8 mouse cellular contexts compared by ENCODE assay signal in genomic region chr19:44296186-44296585, GRCm38 (mm10). TPM values are rescaled to one million over a fixed set of nuclear protein-coding genes. Genes with fewer than 3 reads are reported as not detected.
DNase-seq lines count a peak whose midpoint lies in the region; ATAC-seq and TF ChIP-seq lines count a peak whose summit lies in the region.

No protein-coding gene starts in this region.

- H3K4me3 ChIP-seq in kidney, postnatal 0 days (replicated peaks; ENCODE audit: low read depth, low read length): peak overlapping the region; percentile 79
- H3K4me3 ChIP-seq in embryonic facial prominence, embryonic 14.5 days (ENCODE audit: low read depth, low read length): peak overlapping the region; percentile 71
- peak overlapping the region; percentile 83 for H3K4me3 ChIP-seq in limb, embryonic 12.5 days (replicated peaks)
- peak overlapping the region; percentile 66 for H3K4me3 ChIP-seq in stomach, embryonic 15.5 days (replicated peaks)

- H3K9me3 ChIP-seq in kidney, postnatal 0 days (replicated peaks; ENCODE audit: low read length): no peaks in the 10 kb centered on the region
- H3K9me3 ChIP-seq in embryonic facial prominence, embryonic 14.5 days (ENCODE audit: control insufficient read depth, low read length): no peaks in the 10 kb centered on the region
- no peaks in the 10 kb centered on the region for H3K9me3 ChIP-seq in limb, embryonic 12.5 days
- no peaks in the 10 kb centered on the region for H3K9me3 ChIP-seq in stomach, embryonic 15.5 days

- no peak for DNase-seq in kidney, postnatal 0 days (ENCODE audit: low spot score)
- DNase-seq in kidney, postnatal 10 days: no peak
- no peak for DNase-seq in embryonic facial prominence, embryonic 14.5 days (ENCODE audit: low spot score)
- DNase-seq in cerebellum, postnatal 14 days: no peak
- DNase-seq in testis, postnatal 10 days (ENCODE audit: low spot score): no peak
- DNase-seq in embryo, embryonic 9.5 days (ENCODE audit: extremely low spot score): no peak

- H3K4me1 ChIP-seq in kidney, postnatal 0 days (replicated peaks; ENCODE audit: insufficient read depth, low read length): peaks cover 53% of the 10 kb centered on the region
- peaks cover 40% of the 10 kb centered on the region for H3K4me1 ChIP-seq in embryonic facial prominence, embryonic 14.5 days (ENCODE audit: control insufficient read depth, insufficient read depth, low read length)
- peaks cover 78% of the 10 kb centered on the region for H3K4me1 ChIP-seq in limb, embryonic 12.5 days (replicated peaks)
- H3K4me1 ChIP-seq in stomach, embryonic 15.5 days: peaks cover 64% of the 10 kb centered on the region

- H3K27ac ChIP-seq in kidney, postnatal 0 days: no peak overlapping the region
- H3K27ac ChIP-seq in embryonic facial prominence, embryonic 14.5 days (replicated peaks; ENCODE audit: low read depth, low read length): 0 out of 2 replicates have a peak overlapping the region, but pooled peaks have one; percentile 16
- H3K27ac ChIP-seq in limb, embryonic 12.5 days: 0 out of 2 replicates have a peak overlapping the region, but pooled peaks have one; percentile 35
- peak overlapping the region; percentile 98; the same call in 1 of the 2 replicates for H3K27ac ChIP-seq in stomach, embryonic 15.5 days

- H3K36me3 ChIP-seq in kidney, postnatal 0 days (ENCODE audit: insufficient read depth, low read length): peaks cover 32% of the 10 kb centered on the region
- peaks cover 64% of the 10 kb centered on the region for H3K36me3 ChIP-seq in embryonic facial prominence, embryonic 14.5 days (ENCODE audit: control insufficient read depth, insufficient read depth, low read length)
- H3K36me3 ChIP-seq in limb, embryonic 12.5 days: peaks cover 64% of the 10 kb centered on the region
- H3K36me3 ChIP-seq in stomach, embryonic 15.5 days: peaks cover 41% of the 10 kb centered on the region

- WGBS in kidney, postnatal 0 days: 18% methylated on average over 7 of the region's 7 CpGs
- 17% methylated on average over 7 of the region's 7 CpGs for WGBS in embryonic facial prominence, embryonic 14.5 days
- 26% methylated on average over 7 of the region's 7 CpGs for WGBS in limb, embryonic 12.5 days
- WGBS in stomach, embryonic 15.5 days: 14% methylated on average over 7 of the region's 7 CpGs

- peak overlapping the region; percentile 87 for H3K4me2 ChIP-seq in kidney, postnatal 0 days (ENCODE audit: low read length)
- H3K4me2 ChIP-seq in embryonic facial prominence, embryonic 14.5 days (ENCODE audit: low read depth, low read length): peak overlapping the region; percentile 82
- peak overlapping the region; percentile 99 for H3K4me2 ChIP-seq in limb, embryonic 12.5 days
- peak overlapping the region; percentile 93 for H3K4me2 ChIP-seq in stomach, embryonic 15.5 days

- ATAC-seq in kidney, postnatal 0 days (replicated peaks; ENCODE audit: low FRiP score, low read depth): no peak
- ATAC-seq in embryonic facial prominence, embryonic 14.5 days (ENCODE audit: low read depth): no peak
- ATAC-seq in limb, embryonic 12.5 days (ENCODE audit: insufficient number of reproducible peaks, insufficient read depth, low FRiP score, low TSS enrichment, low read depth): no peak
- ATAC-seq in stomach, embryonic 15.5 days (ENCODE audit: insufficient read depth, low FRiP score, low read depth): no peak

- TF ChIP-seq CTCF in kidney, postnatal 0 days (IDR thresholded peaks at IDR 0.05; ENCODE audit: low read depth): no peak

- H3K27me3 ChIP-seq in kidney, postnatal 0 days (ENCODE audit: insufficient read depth, low read length): no peaks in the 10 kb centered on the region
- H3K27me3 ChIP-seq in embryonic facial prominence, embryonic 14.5 days (replicated peaks; ENCODE audit: control insufficient read depth, insufficient read depth, low read length): no peaks in the 10 kb centered on the region
- no peaks in the 10 kb centered on the region for H3K27me3 ChIP-seq in limb, embryonic 12.5 days
- H3K27me3 ChIP-seq in stomach, embryonic 15.5 days (replicated peaks): no peaks in the 10 kb centered on the region

- H3K9ac ChIP-seq in kidney, postnatal 0 days (ENCODE audit: low read depth, low read length): peak overlapping the region; percentile 50; the same call in 1 of the 2 replicates
- H3K9ac ChIP-seq in embryonic facial prominence, embryonic 14.5 days (ENCODE audit: low read depth, low read length): peak overlapping the region; percentile 89
- peak overlapping the region; percentile 93 for H3K9ac ChIP-seq in limb, embryonic 12.5 days (replicated peaks)
- H3K9ac ChIP-seq in stomach, embryonic 15.5 days: peak overlapping the region; percentile 43

RNA-seq across cellular contexts. Expression of gene Scd2, which starts 2.7 kb away (rescaled TPM):
- polyA plus RNA-seq in kidney, postnatal 0 days (2015; fragmentation: Nextera tagmentation; extraction: Ambion mirVana): 78.4 and 81.1 TPM in 2 replicates
- 212 and 224 TPM in 2 replicates for polyA plus RNA-seq in embryonic facial prominence, embryonic 14.5 days (2014; fragmentation: Nextera tagmentation; extraction: Ambion mirVana)
- 304 and 317 TPM in 2 replicates for polyA plus RNA-seq in limb, embryonic 12.5 days (2016; fragmentation: Nextera tagmentation; extraction: Ambion mirVana)
- polyA plus RNA-seq in stomach, embryonic 15.5 days (2015; fragmentation: Nextera tagmentation; extraction: Ambion mirVana): 266 and 297 TPM in 2 replicates

RNA-seq across cellular contexts. Expression of gene Scd4, which starts 36.7 kb away (rescaled TPM):
- 0.12 and 0.18 TPM in 2 replicates for polyA plus RNA-seq in kidney, postnatal 0 days (2015; fragmentation: Nextera tagmentation; extraction: Ambion mirVana)
- polyA plus RNA-seq in embryonic facial prominence, embryonic 14.5 days (2014; fragmentation: Nextera tagmentation; extraction: Ambion mirVana): 0.37 and 0.51 TPM in 2 replicates
- polyA plus RNA-seq in limb, embryonic 12.5 days (2016; fragmentation: Nextera tagmentation; extraction: Ambion mirVana): 0.06 TPM in 1 of 2 replicates, not detected in the other
- 0.12 and 0.15 TPM in 2 replicates for polyA plus RNA-seq in stomach, embryonic 15.5 days (2015; fragmentation: Nextera tagmentation; extraction: Ambion mirVana)

Comparison
In these comparisons a context has a peak if more than half of its experiments do, and no peak if none do; other contexts are left out.
1. H3K9ac ChIP-seq: peak in every context shown above with its lines; median percentile 93 in limb, embryonic 12.5 days; 89 in embryonic facial prominence, embryonic 14.5 days; 50 in kidney, postnatal 0 days; 43 in stomach, embryonic 15.5 days.